Mouse (Mus musculus): ENCODE data around the gene Mre11a.
"Not testable (repeated sequence)": the region's sequence is repeated elsewhere in the genome, so short reads cannot be mapped to it uniquely, and the experiment has no call there.

GRCm38 (mm10) chr9:14876566-14876965, 92.1 kb downstream of the Mre11a start:
- not testable (repeated sequence) for TF ChIP-seq CTCF, EP300 (IDR thresholded peaks at IDR 0.05)

Data from lung, postnatal 0 days (tissue).